Mouse (Mus musculus) hindbrain, embryonic 16.5 days (tissue): ENCODE measurements around the gene Stx1a. TPM values are rescaled to one million over a fixed set of nuclear protein-coding genes. Genes with fewer than 3 reads are reported as not detected.

Experiments used
- ATAC-seq: fragments of 200-750 bp; cut with Nextera tagmentation; 2 replicates; pipeline ENCODE4 v1.8.0; 2017; ENCODE audit warnings: moderate TSS enrichment, moderate library complexity
- H3K27ac ChIP-seq: fragments of 300-500 bp; sonication (generic); 2 replicates; pipeline ENCODE4 v1.5.1; 2014; ENCODE audit warnings: low read depth, mild to moderate bottlenecking, control low read depth, low read length, moderate library complexity
- H3K27me3 ChIP-seq: fragments of 300-500 bp; sonication (generic); replicated peaks from 2 replicates; pipeline ENCODE4 v1.6.1; 2014; ENCODE audit warnings: low read length; ENCODE audit not compliant: control insufficient read depth, insufficient read depth
- H3K36me3 ChIP-seq: fragments of 300-500 bp; sonication (generic); 2 replicates; pipeline ENCODE4 v1.6.1; 2014; ENCODE audit warnings: mild to moderate bottlenecking, low read length, moderate library complexity, mixed read lengths; ENCODE audit not compliant: control insufficient read depth, insufficient read depth
- H3K4me1 ChIP-seq: fragments of 300-500 bp; sonication (generic); 2 replicates; pipeline ENCODE4 v1.6.1; 2014; ENCODE audit warnings: low read depth, low read length; ENCODE audit not compliant: control insufficient read depth, insufficient read depth
- H3K4me2 ChIP-seq: fragments of 300-500 bp; sonication (generic); 2 replicates; pipeline ENCODE4 v1.6.1; 2014; ENCODE audit warnings: mild to moderate bottlenecking, low read length, control low read depth, moderate library complexity
- H3K4me3 ChIP-seq: fragments of 300-500 bp; sonication (generic); 2 replicates; pipeline ENCODE4 v1.5.1; 2014; ENCODE audit warnings: mild to moderate bottlenecking, low read length, control low read depth, moderate library complexity
- H3K9ac ChIP-seq: fragments of 300-500 bp; sonication (generic); 2 replicates; pipeline ENCODE4 v1.6.1; 2014; ENCODE audit warnings: low read depth, mild to moderate bottlenecking, control low read depth, low read length, moderate library complexity
- H3K9me3 ChIP-seq: fragments of 300-500 bp; sonication (generic); 2 replicates; pipeline ENCODE4 v1.6.1; 2014; ENCODE audit warnings: mild to moderate bottlenecking, low read length, moderate library complexity; ENCODE audit not compliant: control insufficient read depth
- WGBS: fragments of 180-500 bp; shearing (Covaris S2); extraction: QIAGEN DNeasy Blood & Tissue Kit; methylation state at CpG from one replicate; pipeline ENCODE4 v1.1.7; 2014; 5-methylcytosine and 5-hydroxymethylcytosine counted together
- polyA plus RNA-seq: library from polyadenylated mRNA; unstranded; fragments of >200 nt; fragmentation: Nextera tagmentation; extraction: Ambion mirVana; gene quantifications from 2 replicates; pipeline ENCODE4 v1.2.1, GENCODE M21; 2015

Gene Stx1a
- polyA plus RNA-seq, 1 experiment from 2014 or later: 162 TPM

- no peaks in the 10 kb centered on the region for H3K9me3 ChIP-seq
- no peaks in the 10 kb centered on the region for H3K36me3 ChIP-seq
- WGBS: 0% methylated on average over 14 of the region's 14 CpGs
- H3K27me3 ChIP-seq: no peaks in the 10 kb centered on the region
- H3K4me1 ChIP-seq: peaks cover 11% of the 10 kb centered on the region; the same call in 1 of the 2 replicates
- peak overlapping the region; percentile 42 for H3K4me2 ChIP-seq
- peak; percentile 67 for ATAC-seq
- H3K4me3 ChIP-seq: no peak overlapping the region
- H3K9ac ChIP-seq: peak overlapping the region; percentile 22; the same call in 1 of the 2 replicates
- H3K27ac ChIP-seq: no peak overlapping the region; the same call in 1 of the 2 replicates
Measured at GRCm38 (mm10) chr5:135001309-135001708, 22.0 kb upstream of the Stx1a start.

GRCm38 (mm10) chr5:135002151-135002550, 21.1 kb upstream of the Stx1a start:
- no peaks in the 10 kb centered on the region for H3K36me3 ChIP-seq
- no peaks in the 10 kb centered on the region for H3K27me3 ChIP-seq
- no peak overlapping the region for H3K4me2 ChIP-seq
- H3K4me1 ChIP-seq: peaks cover 11% of the 10 kb centered on the region; the same call in 1 of the 2 replicates
- H3K27ac ChIP-seq: no peak overlapping the region
- no peaks in the 10 kb centered on the region for H3K9me3 ChIP-seq
- ATAC-seq: no peak
- no peak overlapping the region for H3K4me3 ChIP-seq
- no peak overlapping the region for H3K9ac ChIP-seq
- WGBS: 70% methylated on average over 5 of the region's 5 CpGs

GRCm38 (mm10) chr5:135007802-135008571, 15.3 kb upstream of the Stx1a start:
- peak overlapping the region; percentile 75 for H3K4me3 ChIP-seq
- peak overlapping the region; percentile 73 for H3K9ac ChIP-seq
- peak overlapping the region; percentile 99 for H3K27ac ChIP-seq
- peak overlapping the region; percentile 68 for H3K4me2 ChIP-seq
- no peaks in the 10 kb centered on the region for H3K27me3 ChIP-seq
- ATAC-seq: no peak
- H3K9me3 ChIP-seq: no peaks in the 10 kb centered on the region
- 35% methylated on average over 16 of the region's 16 CpGs for WGBS
- no peaks in the 10 kb centered on the region for H3K36me3 ChIP-seq
- H3K4me1 ChIP-seq: peaks cover 18% of the 10 kb centered on the region

GRCm38 (mm10) chr5:135008671-135009589, 14.4 kb upstream of the Stx1a start, which contains the start of gene Abhd11:
Abhd11 (plus strand) TSS chr5:135009152.
- under 1% methylated on average over 52 of the region's 52 CpGs for WGBS
- Histone ChIP-seq H3K4me3 (peak within 1 kb of the TSS; percentile 75), H3K27ac (peak within 1 kb of the TSS; percentile 99), H3K4me1 (peaks cover 18% of the 10 kb centered on the region), H3K9ac (peak within 1 kb of the TSS; percentile 79), H3K9me3 (no peaks in the 10 kb centered on the region), H3K27me3 (no peaks in the 10 kb centered on the region), H3K4me2 (peak within 1 kb of the TSS; percentile 68), H3K36me3 (no peaks in the 10 kb centered on the region)
- ATAC-seq: peak; percentile 91

- H3K27me3 ChIP-seq: no peaks in the 10 kb centered on the region
- ATAC-seq: peak; percentile 86
- peak overlapping the region; percentile 79 for H3K9ac ChIP-seq
- no peaks in the 10 kb centered on the region for H3K9me3 ChIP-seq
- peaks cover 18% of the 10 kb centered on the region for H3K4me1 ChIP-seq
- WGBS: 0% methylated on average over 32 of the region's 37 CpGs
- H3K4me3 ChIP-seq: peak overlapping the region; percentile 75
- H3K4me2 ChIP-seq: peak overlapping the region; percentile 68
- H3K27ac ChIP-seq: peak overlapping the region; percentile 99
- no peaks in the 10 kb centered on the region for H3K36me3 ChIP-seq
Measured at GRCm38 (mm10) chr5:135009590-135010319, 13.5 kb upstream of the Stx1a start.

- H3K4me2 ChIP-seq: peak overlapping the region; percentile 68
- H3K36me3 ChIP-seq: no peaks in the 10 kb centered on the region
- H3K4me1 ChIP-seq: peaks cover 18% of the 10 kb centered on the region
- H3K27ac ChIP-seq: no peak overlapping the region
- H3K4me3 ChIP-seq: peak overlapping the region; percentile 75
- ATAC-seq: no peak
- no peaks in the 10 kb centered on the region for H3K9me3 ChIP-seq
- H3K27me3 ChIP-seq: no peaks in the 10 kb centered on the region
- peak overlapping the region; percentile 79 for H3K9ac ChIP-seq
- 57% methylated on average over 7 of the region's 7 CpGs for WGBS
Measured at GRCm38 (mm10) chr5:135010320-135010709, 13.0 kb upstream of the Stx1a start.

GRCm38 (mm10) chr5:135010841-135011743, 12.2 kb upstream of the Stx1a start:
- Histone ChIP-seq H3K9me3 (no peaks in the 10 kb centered on the region), H3K4me1 (peaks cover 18% of the 10 kb centered on the region), H3K9ac (peak overlapping the region; percentile 17; the same call in 1 of the 2 replicates), H3K4me3 (no peak overlapping the region), H3K36me3 (no peaks in the 10 kb centered on the region), H3K4me2 (no peak overlapping the region; the same call in 1 of the 2 replicates), H3K27me3 (no peaks in the 10 kb centered on the region), H3K27ac (no peak overlapping the region)
- 87% methylated on average over 25 of the region's 25 CpGs for WGBS
- no peak for ATAC-seq
